Mouse (Mus musculus): ENCODE data around the gene Igfbp2. TPM values are rescaled to one million over a fixed set of nuclear protein-coding genes. Genes with fewer than 3 reads are reported as not detected.

Gene Igfbp2
- polyA plus RNA-seq, 1 experiment from 2014 or later = 51.4 TPM

DNA sequence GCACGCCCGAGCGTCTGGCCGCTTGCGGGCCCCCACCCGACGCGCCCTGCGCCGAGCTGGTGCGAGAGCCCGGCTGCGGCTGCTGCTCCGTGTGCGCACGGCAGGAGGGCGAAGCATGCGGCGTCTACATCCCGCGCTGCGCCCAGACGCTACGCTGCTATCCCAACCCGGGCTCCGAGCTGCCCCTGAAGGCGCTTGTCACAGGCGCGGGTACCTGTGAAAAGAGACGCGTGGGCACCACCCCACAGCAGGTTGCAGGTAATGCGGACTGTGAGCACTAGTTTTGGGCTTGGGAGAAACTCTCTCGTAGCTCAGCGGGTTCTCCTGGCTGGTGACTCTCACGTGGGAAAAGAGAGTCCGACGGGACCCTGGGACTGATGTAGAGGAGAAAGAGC lies 401 bp downstream of the Igfbp2 start:
- Histone ChIP-seq H3K4me2 (replicated peaks; ENCODE audit: low read depth, low read length) (peak overlapping the region; percentile 97), H3K4me3 (ENCODE audit: low read depth, low read length) (peak overlapping the region; percentile 48), H3K9me3 (ENCODE audit: low read length) (no peaks in the 10 kb centered on the region), H3K36me3 (ENCODE audit: insufficient read depth, low read length) (no peaks in the 10 kb centered on the region), H3K27ac (ENCODE audit: low read length) (no peak overlapping the region), H3K9ac (replicated peaks; ENCODE audit: low read depth) (no peak overlapping the region), H3K4me1 (ENCODE audit: insufficient read depth, low read depth, low read length) (peaks cover 8% of the 10 kb centered on the region), H3K27me3 (replicated peaks; ENCODE audit: insufficient read depth, low read length) (peaks cover 5% of the 10 kb centered on the region; the same call in 1 of the 2 replicates)
- no peak for TF ChIP-seq EP300 (IDR thresholded peaks at IDR 0.05)
- no peak for TF ChIP-seq CTCF (IDR thresholded peaks at IDR 0.05)
- ATAC-seq (peak; percentile 55), DNase-seq (ENCODE audit: low spot score) (no peak)
- 3% methylated on average over 37 of the region's 37 CpGs for WGBS

DNA sequence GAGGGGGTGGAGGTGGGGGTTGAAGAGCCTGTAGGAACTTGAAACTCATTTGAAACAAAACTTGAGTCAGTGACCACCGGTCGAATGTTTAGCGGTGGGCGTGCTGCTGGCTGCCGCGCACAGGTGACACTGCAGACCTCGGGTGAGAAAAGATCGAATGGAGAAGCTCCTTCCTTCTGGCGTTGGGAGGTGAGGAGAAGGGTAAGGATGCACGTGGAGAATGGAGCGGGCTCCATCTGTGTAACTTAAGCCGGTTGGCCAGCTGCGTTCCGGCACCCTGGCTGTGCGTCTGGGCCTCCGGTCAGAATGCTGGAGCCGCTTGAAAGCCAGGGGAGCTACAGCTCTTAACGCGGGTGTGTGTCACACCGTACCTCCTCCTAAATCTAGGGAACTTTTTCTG lies 983 bp downstream of the Igfbp2 start:
- DNase-seq (ENCODE audit: low spot score) (peak; percentile 13), ATAC-seq (no peak)
- Histone ChIP-seq H3K36me3 (ENCODE audit: insufficient read depth, low read length) (no peaks in the 10 kb centered on the region), H3K4me3 (ENCODE audit: low read depth, low read length) (peak overlapping the region; percentile 48), H3K27ac (ENCODE audit: low read length) (no peak overlapping the region), H3K9me3 (ENCODE audit: low read length) (no peaks in the 10 kb centered on the region), H3K4me2 (replicated peaks; ENCODE audit: low read depth, low read length) (peak overlapping the region; percentile 97), H3K9ac (replicated peaks; ENCODE audit: low read depth) (no peak overlapping the region), H3K4me1 (ENCODE audit: insufficient read depth, low read depth, low read length) (peaks cover 8% of the 10 kb centered on the region), H3K27me3 (replicated peaks; ENCODE audit: insufficient read depth, low read length) (peaks cover 5% of the 10 kb centered on the region; the same call in 1 of the 2 replicates)
- TF ChIP-seq EP300 (IDR thresholded peaks at IDR 0.05) (no peak), CTCF (IDR thresholded peaks at IDR 0.05) (no peak)
- WGBS = 2% methylated on average over 20 of the region's 20 CpGs

DNA sequence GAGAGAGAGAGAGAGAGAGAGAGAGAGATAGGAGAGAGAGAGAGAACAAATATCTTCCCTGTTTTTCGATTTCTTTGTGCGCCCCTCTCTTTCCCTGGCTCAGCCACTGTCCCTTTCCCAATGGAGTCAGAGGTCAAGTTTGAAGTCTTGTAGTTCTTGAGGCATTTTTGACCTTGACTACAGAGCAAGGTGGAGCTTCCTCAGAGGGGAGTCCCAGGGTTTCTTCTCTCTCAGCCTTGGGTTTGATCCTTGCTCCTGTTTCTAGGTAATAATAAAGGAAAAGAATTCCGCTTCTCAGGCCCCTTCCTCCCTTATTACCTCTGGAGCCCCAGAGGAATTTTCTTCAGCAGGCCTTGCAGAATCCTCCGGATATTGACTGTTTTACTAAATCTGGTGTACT lies 1.6 kb downstream of the Igfbp2 start:
- H3K4me3 ChIP-seq (ENCODE audit: low read depth, low read length) = no peak overlapping the region
- peaks cover 8% of the 10 kb centered on the region for H3K4me1 ChIP-seq (ENCODE audit: insufficient read depth, low read depth, low read length)
- H3K27me3 ChIP-seq (replicated peaks; ENCODE audit: insufficient read depth, low read length) = peaks cover 5% of the 10 kb centered on the region; the same call in 1 of the 2 replicates
- TF ChIP-seq EP300 (IDR thresholded peaks at IDR 0.05) (no peak), CTCF (IDR thresholded peaks at IDR 0.05) (no peak)
- DNase-seq (ENCODE audit: low spot score) = no peak
- no peaks in the 10 kb centered on the region for H3K36me3 ChIP-seq (ENCODE audit: insufficient read depth, low read length)
- no peak for ATAC-seq
- peak overlapping the region; percentile 97; the same call in 1 of the 2 replicates for H3K4me2 ChIP-seq (replicated peaks; ENCODE audit: low read depth, low read length)
- H3K9me3 ChIP-seq (ENCODE audit: low read length) = no peaks in the 10 kb centered on the region
- H3K27ac ChIP-seq (ENCODE audit: low read length) = no peak overlapping the region
- H3K9ac ChIP-seq (replicated peaks; ENCODE audit: low read depth) = no peak overlapping the region
- WGBS = 34% methylated on average over 4 of the region's 4 CpGs

DNA sequence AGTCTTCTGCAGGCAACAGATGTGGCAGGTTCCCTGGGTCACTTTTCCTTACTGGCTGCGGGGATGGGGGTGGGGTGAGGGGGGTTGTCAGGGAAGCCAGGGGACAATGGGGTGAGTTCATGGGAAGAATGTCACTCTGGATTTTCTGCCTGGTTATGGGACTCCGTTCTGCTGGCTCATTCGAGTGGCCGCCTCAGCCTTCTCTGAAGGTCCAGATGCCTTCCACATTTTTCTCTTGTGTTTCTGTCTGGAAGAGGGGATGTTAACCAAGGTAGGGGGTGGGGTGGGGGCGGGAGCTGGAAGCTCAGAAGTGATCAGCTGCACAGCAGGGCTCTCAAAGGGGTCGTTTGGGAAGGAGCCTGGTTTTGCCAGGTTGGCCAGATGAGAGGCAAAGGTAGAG lies 2.1 kb downstream of the Igfbp2 start:
- no peak overlapping the region for H3K4me3 ChIP-seq (ENCODE audit: low read depth, low read length)
- no peaks in the 10 kb centered on the region for H3K36me3 ChIP-seq (ENCODE audit: insufficient read depth, low read length)
- DNase-seq (ENCODE audit: low spot score) = no peak
- 0 out of 2 replicates have a peak overlapping the region, but pooled peaks have one; percentile 22 for H3K4me2 ChIP-seq (replicated peaks; ENCODE audit: low read depth, low read length)
- WGBS = 18% methylated on average over 6 of the region's 6 CpGs
- no peak for ATAC-seq
- H3K9me3 ChIP-seq (ENCODE audit: low read length) = no peaks in the 10 kb centered on the region
- peaks cover 8% of the 10 kb centered on the region for H3K4me1 ChIP-seq (ENCODE audit: insufficient read depth, low read depth, low read length)
- TF ChIP-seq CTCF (IDR thresholded peaks at IDR 0.05) (no peak), EP300 (IDR thresholded peaks at IDR 0.05) (no peak)
- H3K27ac ChIP-seq (ENCODE audit: low read length) = no peak overlapping the region
- H3K27me3 ChIP-seq (replicated peaks; ENCODE audit: insufficient read depth, low read length) = peaks cover 5% of the 10 kb centered on the region; the same call in 1 of the 2 replicates
- H3K9ac ChIP-seq (replicated peaks; ENCODE audit: low read depth) = no peak overlapping the region

DNA sequence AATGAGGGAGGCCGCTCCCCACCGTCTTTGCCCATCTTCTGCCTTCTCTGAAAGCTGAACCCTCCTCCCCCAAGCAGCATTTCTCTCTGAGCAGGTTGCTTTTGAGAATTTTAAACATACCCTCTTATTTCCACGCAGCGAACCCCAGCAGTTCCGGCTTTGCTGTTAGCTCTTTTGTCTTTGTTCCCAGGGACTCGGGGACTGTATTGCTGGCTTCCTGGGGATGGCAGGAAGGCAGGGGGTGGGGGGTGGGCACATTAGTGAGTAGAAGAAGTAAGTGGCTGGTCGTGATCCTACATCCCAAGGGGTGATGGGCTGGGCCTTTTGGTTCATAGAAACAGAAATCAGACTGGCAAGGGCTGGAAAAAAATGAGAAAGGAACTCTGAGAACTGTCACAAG lies 2.6 kb downstream of the Igfbp2 start:
- Histone ChIP-seq H3K9ac (replicated peaks; ENCODE audit: low read depth) (no peak overlapping the region), H3K9me3 (ENCODE audit: low read length) (no peaks in the 10 kb centered on the region), H3K4me2 (replicated peaks; ENCODE audit: low read depth, low read length) (0 out of 2 replicates have a peak overlapping the region, but pooled peaks have one; percentile 22), H3K4me1 (ENCODE audit: insufficient read depth, low read depth, low read length) (peaks cover 8% of the 10 kb centered on the region), H3K36me3 (ENCODE audit: insufficient read depth, low read length) (no peaks in the 10 kb centered on the region), H3K27ac (ENCODE audit: low read length) (no peak overlapping the region), H3K27me3 (replicated peaks; ENCODE audit: insufficient read depth, low read length) (peaks cover 5% of the 10 kb centered on the region; the same call in 1 of the 2 replicates), H3K4me3 (ENCODE audit: low read depth, low read length) (no peak overlapping the region)
- 15% methylated on average over 7 of the region's 7 CpGs for WGBS
- TF ChIP-seq CTCF (IDR thresholded peaks at IDR 0.05) (no peak), EP300 (IDR thresholded peaks at IDR 0.05) (no peak)
- no peak for ATAC-seq
- DNase-seq (ENCODE audit: low spot score) = no peak

DNA sequence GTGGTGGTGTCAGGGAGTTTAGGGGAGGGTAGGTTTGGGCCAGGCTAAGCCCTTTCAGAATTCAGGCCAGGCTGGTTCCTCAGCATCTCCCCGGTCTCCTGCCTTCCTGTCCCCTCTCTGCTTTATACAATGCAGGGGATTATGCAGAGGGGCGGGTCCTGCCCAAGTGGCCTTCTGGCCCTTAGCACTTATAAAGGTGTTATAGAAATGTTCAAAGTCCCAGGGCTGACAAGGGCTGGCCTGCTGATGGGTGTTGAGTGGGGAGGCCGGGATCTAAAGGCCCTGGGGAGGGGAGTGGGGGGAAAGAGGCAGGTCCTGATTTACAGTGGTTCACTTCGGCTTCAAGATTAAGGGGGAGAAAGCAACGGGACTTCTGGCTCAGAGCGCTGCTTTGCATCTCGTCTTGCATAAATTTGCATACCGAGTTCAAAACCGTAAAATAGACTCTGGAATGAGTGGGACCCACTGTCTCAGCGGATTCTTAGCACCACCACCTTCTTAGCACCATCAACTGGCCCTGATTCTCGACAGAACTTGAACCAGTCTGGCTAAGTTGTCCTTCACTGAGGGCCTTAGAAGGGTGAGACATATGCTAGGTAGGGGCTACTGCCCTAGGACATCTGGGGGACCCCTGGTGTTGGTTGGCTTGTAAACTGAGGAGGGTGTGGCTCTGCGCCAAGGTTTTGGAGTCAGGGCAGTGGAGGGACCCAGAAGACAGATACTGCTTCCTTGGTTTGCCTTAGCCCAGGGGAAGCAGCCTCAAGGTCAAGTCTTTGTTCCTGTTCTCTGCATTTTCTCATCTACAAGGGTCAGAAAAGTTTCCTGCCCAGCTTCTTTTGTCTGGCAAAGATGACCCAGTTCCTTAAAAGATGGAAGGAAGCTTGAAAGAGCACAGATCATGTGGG lies 3.4 kb downstream of the Igfbp2 start:
- Histone ChIP-seq H3K27ac (ENCODE audit: low read length) (no peak overlapping the region), H3K4me1 (ENCODE audit: insufficient read depth, low read depth, low read length) (peaks cover 8% of the 10 kb centered on the region), H3K4me3 (ENCODE audit: low read depth, low read length) (no peak overlapping the region), H3K9me3 (ENCODE audit: low read length) (no peaks in the 10 kb centered on the region), H3K27me3 (replicated peaks; ENCODE audit: insufficient read depth, low read length) (peaks cover 5% of the 10 kb centered on the region; the same call in 1 of the 2 replicates), H3K4me2 (replicated peaks; ENCODE audit: low read depth, low read length) (no peak overlapping the region), H3K36me3 (ENCODE audit: insufficient read depth, low read length) (no peaks in the 10 kb centered on the region), H3K9ac (replicated peaks; ENCODE audit: low read depth) (no peak overlapping the region)
- DNase-seq (ENCODE audit: low spot score) (no peak), ATAC-seq (no peak)
- 31% methylated on average over 12 of the region's 12 CpGs for WGBS
- no peak for TF ChIP-seq CTCF (IDR thresholded peaks at IDR 0.05)
- TF ChIP-seq EP300 (IDR thresholded peaks at IDR 0.05) = no peak

Data from lung, postnatal 0 days (tissue).